Mouse (Mus musculus): ENCODE measurements around the gene Higd1b. TPM values are rescaled to one million over a fixed set of nuclear protein-coding genes. Genes with fewer than 3 reads are reported as not detected.

The Higd1b gene
- polyA plus RNA-seq, 1 experiment from 2014 or later, result not detected

DNA sequence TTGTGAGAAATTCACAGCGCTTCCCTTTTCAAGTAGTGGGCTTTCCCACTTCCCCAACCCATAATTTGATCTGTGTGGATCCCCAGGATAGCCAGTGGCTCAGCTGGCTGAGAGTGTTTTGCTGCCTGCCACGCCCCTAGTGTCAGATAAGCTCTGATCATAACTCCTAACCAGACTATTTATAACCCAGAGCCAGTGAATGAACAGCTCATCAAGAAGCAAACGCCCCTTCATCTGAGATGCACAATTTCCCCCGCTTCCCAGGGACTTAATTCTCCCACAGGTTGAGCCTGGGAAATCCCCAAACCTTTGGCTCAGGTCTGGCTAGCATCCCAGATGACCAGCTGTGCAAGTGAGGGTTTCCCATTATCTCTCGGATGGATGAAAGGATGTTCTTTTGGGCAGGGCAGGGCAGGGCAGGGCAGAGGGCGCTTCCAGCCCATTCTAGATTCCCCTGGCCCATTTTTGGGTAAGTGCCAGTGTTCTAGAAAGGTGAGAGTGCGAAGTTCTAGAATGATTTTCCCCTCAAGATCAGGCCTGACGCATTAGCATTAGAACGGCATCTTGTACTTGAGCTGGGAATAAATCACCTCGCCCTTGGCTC is 49.1 kb downstream of the Higd1b start, which contains the start of gene Fam187a:
Fam187a (plus strand) TSS at position 554 of the 604 bp plus-strand sequence.
- H3K4me1 ChIP-seq (replicated peaks; ENCODE audit: control insufficient read depth, insufficient read depth, low read length), result peaks cover 9% of the 10 kb centered on the region
- H3K36me3 ChIP-seq (ENCODE audit: control insufficient read depth, insufficient read depth, low read length), result no peaks in the 10 kb centered on the region
- H3K9ac ChIP-seq (ENCODE audit: low read depth, low read length), result no peak within 1 kb of the TSS
- peaks cover 23% of the 10 kb centered on the region for H3K27me3 ChIP-seq (replicated peaks; ENCODE audit: control insufficient read depth, insufficient read depth, low read length)
- no peak for DNase-seq (ENCODE audit: low spot score)
- ATAC-seq (replicated peaks; ENCODE audit: low FRiP score), result no peak
- 56% methylated on average over 10 of the region's 10 CpGs for WGBS
- no peak within 1 kb of the TSS for H3K4me2 ChIP-seq
- no peaks in the 10 kb centered on the region for H3K9me3 ChIP-seq (ENCODE audit: control insufficient read depth, low read length)
- H3K27ac ChIP-seq (ENCODE audit: low read depth, low read length), result no peak within 1 kb of the TSS
- H3K4me3 ChIP-seq (ENCODE audit: low read depth, low read length), result no peak within 1 kb of the TSS

- DNase-seq (ENCODE audit: low spot score) (no peak), ATAC-seq (replicated peaks; ENCODE audit: low FRiP score) (no peak)
- H3K27me3 ChIP-seq (replicated peaks; ENCODE audit: control insufficient read depth, insufficient read depth, low read length), result peaks cover 27% of the 10 kb centered on the region
- H3K4me1 ChIP-seq (replicated peaks; ENCODE audit: control insufficient read depth, insufficient read depth, low read length), result peaks cover 6% of the 10 kb centered on the region; the same call in 1 of the 2 replicates
- no peak overlapping the region for H3K27ac ChIP-seq (ENCODE audit: low read depth, low read length)
- H3K4me2 ChIP-seq, result no peak overlapping the region
- H3K36me3 ChIP-seq (ENCODE audit: control insufficient read depth, insufficient read depth, low read length), result no peaks in the 10 kb centered on the region
- 82% methylated on average over 5 of the region's 5 CpGs for WGBS
- H3K4me3 ChIP-seq (ENCODE audit: low read depth, low read length), result no peak overlapping the region
- H3K9me3 ChIP-seq (ENCODE audit: control insufficient read depth, low read length), result no peaks in the 10 kb centered on the region
- no peak overlapping the region for H3K9ac ChIP-seq (ENCODE audit: low read depth, low read length)
These were observed 51.8 kb downstream of the Higd1b start for GRCm38 (mm10) chr11:102887433-102887832.

Other genes with a start within 250 kb of the Higd1b start
- gene Fzd2, start 231.5 kb upstream of the Higd1b start, polyA plus RNA-seq (2014; fragmentation: Nextera tagmentation; extraction: Ambion mirVana), result 8.4 and 9.0 TPM in 2 replicates
- 0.25 and 0.36 TPM in 2 replicates for gene Meioc, start 172.1 kb upstream of the Higd1b start, polyA plus RNA-seq (2014; fragmentation: Nextera tagmentation; extraction: Ambion mirVana)
- gene Ccdc43, start 138.1 kb upstream of the Higd1b start, polyA plus RNA-seq (2014; fragmentation: Nextera tagmentation; extraction: Ambion mirVana), result 39.9 and 42.5 TPM in 2 replicates
- gene Adam11, start 74.4 kb upstream of the Higd1b start, polyA plus RNA-seq (2014; fragmentation: Nextera tagmentation; extraction: Ambion mirVana), result 1.4 and 2.0 TPM in 2 replicates
- gene Gjc1, start 16.1 kb upstream of the Higd1b start, polyA plus RNA-seq (2014; fragmentation: Nextera tagmentation; extraction: Ambion mirVana), result 20.8 and 21.7 TPM in 2 replicates
- gene Eftud2, start 45.1 kb downstream of the Higd1b start, polyA plus RNA-seq (2014; fragmentation: Nextera tagmentation; extraction: Ambion mirVana), result 259 and 279 TPM in 2 replicates
- gene Ccdc103, start 45.4 kb downstream of the Higd1b start, polyA plus RNA-seq (2014; fragmentation: Nextera tagmentation; extraction: Ambion mirVana), result 0.78 and 1.1 TPM in 2 replicates
- gene Fam187a, start 49.3 kb downstream of the Higd1b start, polyA plus RNA-seq (2014; fragmentation: Nextera tagmentation; extraction: Ambion mirVana), result not detected in 2 replicates
- gene Gfap, start 65.1 kb downstream of the Higd1b start, polyA plus RNA-seq (2014; fragmentation: Nextera tagmentation; extraction: Ambion mirVana), result 2.4 and 2.8 TPM in 2 replicates
- 10.3 TPM in 2 replicates for gene Kif18b, start 89.3 kb downstream of the Higd1b start, polyA plus RNA-seq (2014; fragmentation: Nextera tagmentation; extraction: Ambion mirVana)
- gene C1ql1, start 110.8 kb downstream of the Higd1b start, polyA plus RNA-seq (2014; fragmentation: Nextera tagmentation; extraction: Ambion mirVana), result 0.78 and 1.1 TPM in 2 replicates
- 67.8 and 74.6 TPM in 2 replicates for gene Nmt1, start 192.3 kb downstream of the Higd1b start, polyA plus RNA-seq (2014; fragmentation: Nextera tagmentation; extraction: Ambion mirVana)
- 109 and 114 TPM in 2 replicates for gene Dcakd, start 192.5 kb downstream of the Higd1b start, polyA plus RNA-seq (2014; fragmentation: Nextera tagmentation; extraction: Ambion mirVana)